Mouse (Mus musculus): Measurements from ENCODE around the gene Dtnb. TPM values are rescaled to one million over a fixed set of nuclear protein-coding genes. Genes with fewer than 3 reads are reported as not detected.
A peak's percentile ranks its signal among the peaks of the same experiment; 100 is the strongest.

Dtnb gene
- polyA plus RNA-seq, 1 experiment from 2014 or later: 31.5 TPM

- ATAC-seq (replicated peaks): no peak
Observed at GRCm38 (mm10) chr12:3745432-3746105, 173.4 kb downstream of the Dtnb start.

GRCm38 (mm10) chr12:3746369-3746768 lies 174.2 kb downstream of the Dtnb start:
- Histone ChIP-seq H3K4me2 (replicated peaks) (no peak overlapping the region), H3K4me1 (no peaks in the 10 kb centered on the region), H3K9me3 (no peaks in the 10 kb centered on the region), H3K36me3 (no peaks in the 10 kb centered on the region), H3K9ac (replicated peaks) (no peak overlapping the region), H3K27me3 (no peaks in the 10 kb centered on the region), H3K27ac (replicated peaks) (no peak overlapping the region), H3K4me3 (no peak overlapping the region)
- WGBS: 91% methylated on average over 3 of the region's 3 CpGs
- ATAC-seq (replicated peaks): no peak

More at GRCm38 (mm10) chr12:3745432-3746105, 173.4 kb downstream of the Dtnb start:
- H3K27ac ChIP-seq (replicated peaks): no peak overlapping the region
- H3K9me3 ChIP-seq: no peaks in the 10 kb centered on the region
- H3K4me2 ChIP-seq (replicated peaks): no peak overlapping the region
- H3K27me3 ChIP-seq: no peaks in the 10 kb centered on the region
- 70% methylated on average over 7 of the region's 7 CpGs for WGBS
- H3K9ac ChIP-seq (replicated peaks): no peak overlapping the region
- no peaks in the 10 kb centered on the region for H3K36me3 ChIP-seq
- H3K4me1 ChIP-seq: no peaks in the 10 kb centered on the region
- no peak overlapping the region for H3K4me3 ChIP-seq

- ATAC-seq (replicated peaks): no peak
- Histone ChIP-seq H3K27ac (replicated peaks) (no peak overlapping the region), H3K4me1 (no peaks in the 10 kb centered on the region), H3K9me3 (no peaks in the 10 kb centered on the region), H3K27me3 (no peaks in the 10 kb centered on the region), H3K36me3 (no peaks in the 10 kb centered on the region), H3K9ac (replicated peaks) (no peak overlapping the region), H3K4me2 (replicated peaks) (no peak overlapping the region), H3K4me3 (no peak overlapping the region)
- 87% methylated on average over 4 of the region's 4 CpGs for WGBS
Observed at GRCm38 (mm10) chr12:3747583-3747982, 175.4 kb downstream of the Dtnb start.

GRCm38 (mm10) chr12:3755522-3755921 lies 183.3 kb downstream of the Dtnb start:
- WGBS: 94% methylated on average over 6 of the region's 6 CpGs
- Histone ChIP-seq H3K27me3 (no peaks in the 10 kb centered on the region), H3K36me3 (no peaks in the 10 kb centered on the region), H3K9me3 (no peaks in the 10 kb centered on the region), H3K9ac (replicated peaks) (no peak overlapping the region), H3K27ac (replicated peaks) (no peak overlapping the region), H3K4me3 (no peak overlapping the region), H3K4me2 (replicated peaks) (no peak overlapping the region), H3K4me1 (no peaks in the 10 kb centered on the region)
- ATAC-seq (replicated peaks): no peak

- H3K4me1 ChIP-seq: peaks cover 5% of the 10 kb centered on the region
- no peak overlapping the region for H3K9ac ChIP-seq (replicated peaks)
- H3K9me3 ChIP-seq: no peaks in the 10 kb centered on the region
- H3K4me3 ChIP-seq: no peak overlapping the region
- no peak for ATAC-seq (replicated peaks)
- no peaks in the 10 kb centered on the region for H3K36me3 ChIP-seq
- H3K4me2 ChIP-seq (replicated peaks): no peak overlapping the region
- no peaks in the 10 kb centered on the region for H3K27me3 ChIP-seq
- 96% methylated on average over 3 of the region's 3 CpGs for WGBS
- no peak overlapping the region for H3K27ac ChIP-seq (replicated peaks)
Observed at GRCm38 (mm10) chr12:3756216-3756615, 184.0 kb downstream of the Dtnb start.

GRCm38 (mm10) chr12:3758127-3758526 lies 185.9 kb downstream of the Dtnb start:
- Histone ChIP-seq H3K27ac (replicated peaks) (no peak overlapping the region), H3K4me2 (replicated peaks) (no peak overlapping the region), H3K9me3 (no peaks in the 10 kb centered on the region), H3K4me1 (peaks cover 9% of the 10 kb centered on the region), H3K9ac (replicated peaks) (no peak overlapping the region), H3K27me3 (no peaks in the 10 kb centered on the region), H3K36me3 (no peaks in the 10 kb centered on the region), H3K4me3 (no peak overlapping the region)
- 78% methylated on average over 3 of the region's 3 CpGs for WGBS
- ATAC-seq (replicated peaks): no peak

GRCm38 (mm10) chr12:3759419-3759818 lies 187.2 kb downstream of the Dtnb start:
- Histone ChIP-seq H3K9me3 (no peaks in the 10 kb centered on the region), H3K27ac (replicated peaks) (no peak overlapping the region), H3K36me3 (no peaks in the 10 kb centered on the region), H3K27me3 (no peaks in the 10 kb centered on the region), H3K4me3 (no peak overlapping the region), H3K4me1 (peaks cover 9% of the 10 kb centered on the region), H3K9ac (replicated peaks) (no peak overlapping the region), H3K4me2 (replicated peaks) (no peak overlapping the region)
- WGBS: 73% methylated on average over 4 of the region's 4 CpGs
- no peak for ATAC-seq (replicated peaks)

GRCm38 (mm10) chr12:3760876-3761590 lies 188.9 kb downstream of the Dtnb start:
- H3K27me3 ChIP-seq: no peaks in the 10 kb centered on the region
- no peaks in the 10 kb centered on the region for H3K36me3 ChIP-seq
- H3K9ac ChIP-seq (replicated peaks): no peak overlapping the region
- no peak overlapping the region for H3K4me3 ChIP-seq
- peak; percentile 83 for ATAC-seq (replicated peaks)
- 0 out of 2 replicates have a peak overlapping the region, but pooled peaks have one; percentile 27 for H3K27ac ChIP-seq (replicated peaks)
- 58% methylated on average over 4 of the region's 4 CpGs for WGBS
- peaks cover 9% of the 10 kb centered on the region for H3K4me1 ChIP-seq
- H3K9me3 ChIP-seq: no peaks in the 10 kb centered on the region
- H3K4me2 ChIP-seq (replicated peaks): no peak overlapping the region

- H3K4me1 ChIP-seq: peaks cover 9% of the 10 kb centered on the region
- H3K4me3 ChIP-seq: no peak overlapping the region
- H3K4me2 ChIP-seq (replicated peaks): no peak overlapping the region
- WGBS: 55% methylated on average over 6 of the region's 6 CpGs
- H3K36me3 ChIP-seq: no peaks in the 10 kb centered on the region
- H3K9me3 ChIP-seq: no peaks in the 10 kb centered on the region
- H3K27me3 ChIP-seq: no peaks in the 10 kb centered on the region
- no peak overlapping the region for H3K9ac ChIP-seq (replicated peaks)
- 0 out of 2 replicates have a peak overlapping the region, but pooled peaks have one; percentile 27 for H3K27ac ChIP-seq (replicated peaks)
- ATAC-seq (replicated peaks): peak; percentile 61; the same call in 1 of the 2 replicates
Observed at GRCm38 (mm10) chr12:3761591-3762295, 189.6 kb downstream of the Dtnb start.

GRCm38 (mm10) chr12:3764191-3764804 lies 192.1 kb downstream of the Dtnb start:
- no peaks in the 10 kb centered on the region for H3K27me3 ChIP-seq
- H3K4me1 ChIP-seq: peaks cover 9% of the 10 kb centered on the region
- no peak overlapping the region for H3K9ac ChIP-seq (replicated peaks)
- no peak for ATAC-seq (replicated peaks)
- H3K27ac ChIP-seq (replicated peaks): no peak overlapping the region
- WGBS: 86% methylated on average over 3 of the region's 3 CpGs
- H3K36me3 ChIP-seq: no peaks in the 10 kb centered on the region
- no peak overlapping the region for H3K4me3 ChIP-seq
- no peaks in the 10 kb centered on the region for H3K9me3 ChIP-seq
- H3K4me2 ChIP-seq (replicated peaks): no peak overlapping the region

GRCm38 (mm10) chr12:3767360-3767759 lies 195.2 kb downstream of the Dtnb start:
- no peak for ATAC-seq (replicated peaks)
- no peaks in the 10 kb centered on the region for H3K9me3 ChIP-seq
- no peak overlapping the region for H3K9ac ChIP-seq (replicated peaks)
- 47% methylated on average over 8 of the region's 8 CpGs for WGBS
- H3K27ac ChIP-seq (replicated peaks): no peak overlapping the region
- H3K27me3 ChIP-seq: no peaks in the 10 kb centered on the region
- H3K36me3 ChIP-seq: 0 out of 2 replicates have a peak, but pooled peaks cover 3% of the 10 kb centered on the region
- no peak overlapping the region for H3K4me3 ChIP-seq
- H3K4me1 ChIP-seq: no peaks in the 10 kb centered on the region
- H3K4me2 ChIP-seq (replicated peaks): no peak overlapping the region

- Histone ChIP-seq H3K9me3 (no peaks in the 10 kb centered on the region), H3K27ac (replicated peaks) (no peak overlapping the region), H3K4me1 (no peaks in the 10 kb centered on the region), H3K4me3 (no peak overlapping the region), H3K9ac (replicated peaks) (no peak overlapping the region), H3K4me2 (replicated peaks) (no peak overlapping the region), H3K36me3 (0 out of 2 replicates have a peak, but pooled peaks cover 3% of the 10 kb centered on the region), H3K27me3 (no peaks in the 10 kb centered on the region)
- WGBS: 93% methylated on average over 4 of the region's 4 CpGs
- ATAC-seq (replicated peaks): no peak
Observed at GRCm38 (mm10) chr12:3768391-3768790, 196.2 kb downstream of the Dtnb start.
